Mouse (Mus musculus): ENCODE results near the gene Tecr. TPM values are rescaled to one million over a fixed set of nuclear protein-coding genes. Genes with fewer than 3 reads are reported as not detected.

Tecr gene
- polyA plus RNA-seq, 1 experiment from 2014 or later, result 561 TPM

Other genes with a start within 250 kb of the Tecr start
- gene Clgn, start 218.1 kb downstream of the Tecr start, polyA plus RNA-seq (2015; fragmentation: Nextera tagmentation; extraction: Ambion mirVana), result 0.41 and 0.52 TPM in 2 replicates
- 102 and 104 TPM in 2 replicates for gene Scoc, start 149.6 kb downstream of the Tecr start, polyA plus RNA-seq (2015; fragmentation: Nextera tagmentation; extraction: Ambion mirVana)
- not detected in 2 replicates for gene Olfr370, start 72.2 kb downstream of the Tecr start, polyA plus RNA-seq (2015; fragmentation: Nextera tagmentation; extraction: Ambion mirVana)
- gene Ndufb7, start 41.3 kb downstream of the Tecr start, polyA plus RNA-seq (2015; fragmentation: Nextera tagmentation; extraction: Ambion mirVana), result 330 and 333 TPM in 2 replicates
- 55.1 and 62.6 TPM in 2 replicates for gene Dnajb1, start 222 bp upstream of the Tecr start, polyA plus RNA-seq (2015; fragmentation: Nextera tagmentation; extraction: Ambion mirVana)
- gene Gipc1, start 44.7 kb upstream of the Tecr start, polyA plus RNA-seq (2015; fragmentation: Nextera tagmentation; extraction: Ambion mirVana), result 183 and 191 TPM in 2 replicates
- 4.4 and 5.4 TPM in 2 replicates for gene Ptger1, start 58.7 kb upstream of the Tecr start, polyA plus RNA-seq (2015; fragmentation: Nextera tagmentation; extraction: Ambion mirVana)
- gene Pkn1, start 91.2 kb upstream of the Tecr start, polyA plus RNA-seq (2015; fragmentation: Nextera tagmentation; extraction: Ambion mirVana), result 29.2 and 34.8 TPM in 2 replicates
- gene Ddx39, start 107.2 kb upstream of the Tecr start, polyA plus RNA-seq (2015; fragmentation: Nextera tagmentation; extraction: Ambion mirVana), result 180 and 185 TPM in 2 replicates
- gene Adgre5, start 133.4 kb upstream of the Tecr start, polyA plus RNA-seq (2015; fragmentation: Nextera tagmentation; extraction: Ambion mirVana), result 29.8 and 33.7 TPM in 2 replicates

All from stomach, embryonic 15.5 days (tissue).